Mouse (Mus musculus) layer of hippocampus, adult 18-20 months (tissue): ENCODE measurements around the gene Tnrc6b. TPM values are rescaled to one million over a fixed set of nuclear protein-coding genes. Genes with fewer than 3 reads are reported as not detected.

Experiments used
- DNase-seq, 2 experiments: peaks; one replicate each; pipeline ENCODE4 v3.0.0; 2022; ENCODE audit warnings: low spot score in 2 of 2
- long read RNA-seq: library from polyadenylated mRNA; stranded (forward); transcript quantifications from one replicate; pipeline ENCODE4 v2.0.0, GENCODE M21; 2021
- total RNA-seq, 2 experiments: library from RNA; stranded (reverse); gene quantifications; 2 replicates each; pipeline ENCODE4 v1.2.3; 2021

The Tnrc6b gene
- 100 to 1,000 TPM in 1 of 2 experiments, 10 to 100 TPM in 1; 95.8 to 113 TPM for total RNA-seq
- long read RNA-seq, full-length matches to known transcripts: 1 of 5 reads
- long read RNA-seq, partial matches to known transcripts: 0 of 5 reads
- long read RNA-seq, other reads (novel, unspliced or antisense): 4 of 5 reads

GRCm38 (mm10) chr15:80710608-80711363, at the start of gene Tnrc6b:
Gene Tnrc6b (plus strand): TSS chr15:80711313.
- peak; percentile 99 for DNase-seq

- no peak for DNase-seq
These were observed 46.7 kb upstream of the Tnrc6b start for GRCm38 (mm10) chr15:80664444-80664843.

- DNase-seq: no peak
These were observed 39.5 kb upstream of the Tnrc6b start, which contains the start of gene Fam83f for GRCm38 (mm10) chr15:80671295-80672252. Gene Fam83f (plus strand): TSS chr15:80671847.

- no peak for DNase-seq
These were observed 38.3 kb upstream of the Tnrc6b start for GRCm38 (mm10) chr15:80672810-80673209.

GRCm38 (mm10) chr15:80673337-80674095, 37.6 kb upstream of the Tnrc6b start:
- no peak for DNase-seq

GRCm38 (mm10) chr15:80674700-80675099, 36.4 kb upstream of the Tnrc6b start:
- DNase-seq: no peak

GRCm38 (mm10) chr15:80679515-80680215, 31.4 kb upstream of the Tnrc6b start:
- DNase-seq: peak; percentile 25 to 69

- no peak for DNase-seq
These were observed 30.6 kb upstream of the Tnrc6b start for GRCm38 (mm10) chr15:80680347-80681030.

GRCm38 (mm10) chr15:80681466-80681881, 29.6 kb upstream of the Tnrc6b start:
- DNase-seq: no peak

- no peak for DNase-seq
These were observed 28.8 kb upstream of the Tnrc6b start for GRCm38 (mm10) chr15:80682343-80682742.

- no peak for DNase-seq
These were observed 28.0 kb upstream of the Tnrc6b start for GRCm38 (mm10) chr15:80683151-80683550.

GRCm38 (mm10) chr15:80683990-80684389, 27.1 kb upstream of the Tnrc6b start:
- DNase-seq: no peak

GRCm38 (mm10) chr15:80684786-80685602, 26.1 kb upstream of the Tnrc6b start:
- no peak for DNase-seq

GRCm38 (mm10) chr15:80685603-80685895, 25.6 kb upstream of the Tnrc6b start:
- DNase-seq: no peak

- DNase-seq: no peak
These were observed 22.6 kb upstream of the Tnrc6b start for GRCm38 (mm10) chr15:80688536-80688935.

- no peak for DNase-seq
These were observed 17.6 kb upstream of the Tnrc6b start for GRCm38 (mm10) chr15:80693492-80693891.

GRCm38 (mm10) chr15:80694125-80694910, 16.8 kb upstream of the Tnrc6b start:
- DNase-seq: peak; percentile 63 to 89

- DNase-seq: no peak
These were observed 13.5 kb upstream of the Tnrc6b start for GRCm38 (mm10) chr15:80697564-80697963.
